Mouse (Mus musculus) Patski (cell line): ENCODE measurements around the gene Cpm. TPM values are rescaled to one million over a fixed set of nuclear protein-coding genes. Genes with fewer than 3 reads are reported as not detected.
"Not testable (repeated sequence)": the region's sequence is repeated elsewhere in the genome, so short reads cannot be mapped to it uniquely, and the experiment has no call there.

Experiments used
- ATAC-seq: fragments of 100-300 bp; one replicate; pipeline ENCODE4 v1.8.0; 2021
- CTCF ChIA-PET: fragments of 350-600 bp; sonication (Branson Sonifier 250); formaldehyde crosslinking; loops from one replicate; lab custom pipeline; 2022; ENCODE audit warnings: inconsistent platforms; lab: Charles Lee
- POLR2A ChIA-PET: fragments of 350-600 bp; sonication (Branson Sonifier 250); formaldehyde crosslinking; loops from one replicate; lab custom pipeline; 2022; ENCODE audit warnings: antibody characterized with exemption, inconsistent platforms; lab: Charles Lee
- DNase-seq: peaks from one replicate; pipeline ENCODE4 v3.0.0-alpha.2; 2011; ENCODE audit warnings: low read depth, low spot score
- H3K27me3 ChIP-seq: fragments of 371-371 bp; one replicate; pipeline ENCODE4 v1.5.1; 2021
- CTCF ChIP-seq: fragments of 100-300 bp; IDR thresholded peaks from one replicate; pipeline ENCODE4 v1.5.1; 2021
- in situ Hi-C: fragments of 300-500 bp; cut with MboI; formaldehyde crosslinking; loops from 3 replicates; pipeline ENCODE4 v1.11.1; 2018; ENCODE audit warnings: low pct_unique_long_range_greater_than_20kb, mixed read lengths
- polyA plus RNA-seq: library from polyadenylated mRNA; unstranded; gene quantifications from one replicate; pipeline ENCODE4 v1.2.3, GENCODE M21; 2021

Cpm gene
- polyA plus RNA-seq, 1 experiment from 2014 or later, result 1.4 TPM

- in situ Hi-C loops, result no loop called here
- ATAC-seq, result no peak
- TF ChIP-seq CTCF, result no peak
- ChIA-PET POLR2A (no interaction called here), CTCF (no interaction called here)
- H3K27me3 ChIP-seq, result no peaks in the 10 kb centered on the region
- no peak for DNase-seq
Observed at GRCm38 (mm10) chr10:117727518-117728110, 98.3 kb downstream of the Cpm start.

GRCm38 (mm10) chr10:117728574-117728973, 99.3 kb downstream of the Cpm start:
- POLR2A ChIA-PET, result no interaction called here

GRCm38 (mm10) chr10:117729139-117729814, 100.0 kb downstream of the Cpm start:
- no peak for TF ChIP-seq CTCF
- H3K27me3 ChIP-seq, result no peaks in the 10 kb centered on the region
- ChIA-PET POLR2A (no interaction called here), CTCF (no interaction called here)
- ATAC-seq, result no peak
- in situ Hi-C loops, result no loop called here
- DNase-seq, result no peak

More at GRCm38 (mm10) chr10:117728574-117728973, 99.3 kb downstream of the Cpm start:
- no peaks in the 10 kb centered on the region for H3K27me3 ChIP-seq
- no peak for DNase-seq
- CTCF ChIA-PET, result no interaction called here
- no peak for ATAC-seq
- TF ChIP-seq CTCF, result no peak
- in situ Hi-C loops, result no loop called here

GRCm38 (mm10) chr10:117730140-117730539, 100.8 kb downstream of the Cpm start:
- in situ Hi-C loops, result no loop called here
- H3K27me3 ChIP-seq, result no peaks in the 10 kb centered on the region
- DNase-seq, result no peak
- POLR2A ChIA-PET, result no interaction called here
- CTCF ChIA-PET, result no interaction called here
- ATAC-seq, result no peak
- no peak for TF ChIP-seq CTCF

- no peak for TF ChIP-seq CTCF
- H3K27me3 ChIP-seq, result no peaks in the 10 kb centered on the region
- ATAC-seq (no peak), DNase-seq (no peak)
- POLR2A ChIA-PET, result no interaction called here
- in situ Hi-C loops, result no loop called here
- CTCF ChIA-PET, result no interaction called here
Observed at GRCm38 (mm10) chr10:117730637-117731203, 101.4 kb downstream of the Cpm start.

GRCm38 (mm10) chr10:117731244-117732101, 102.2 kb downstream of the Cpm start:
- CTCF ChIA-PET, result interaction anchor here (1.5 kb wide), 1 partner anchor 13 kb away, joined by 4 read pairs; no protein-coding TSS in a partner anchor
- DNase-seq (no peak), ATAC-seq (peak; percentile 88)
- in situ Hi-C loops, result no loop called here
- no peaks in the 10 kb centered on the region for H3K27me3 ChIP-seq
- peak; percentile 89 for TF ChIP-seq CTCF
- POLR2A ChIA-PET, result interaction anchor here (0.6 kb wide), 1 partner anchor 15 kb away, joined by 5 read pairs; no protein-coding TSS in a partner anchor

GRCm38 (mm10) chr10:117732184-117732583, 102.9 kb downstream of the Cpm start:
- CTCF ChIA-PET, result interaction anchor here (1.5 kb wide), 1 partner anchor 12 kb away, joined by 4 read pairs; no protein-coding TSS in a partner anchor
- no peak for TF ChIP-seq CTCF
- in situ Hi-C loops, result no loop called here
- no peak for DNase-seq
- ATAC-seq, result no peak
- no peaks in the 10 kb centered on the region for H3K27me3 ChIP-seq
- POLR2A ChIA-PET, result interaction anchor here (0.6 kb wide), 1 partner anchor 15 kb away, joined by 5 read pairs; no protein-coding TSS in a partner anchor

- CTCF ChIA-PET, result no interaction called here
- POLR2A ChIA-PET, result no interaction called here
- in situ Hi-C loops, result no loop called here
- H3K27me3 ChIP-seq, result no peaks in the 10 kb centered on the region
- DNase-seq, result no peak
- no peak for TF ChIP-seq CTCF
- no peak for ATAC-seq
Observed at GRCm38 (mm10) chr10:117732962-117733592, 103.8 kb downstream of the Cpm start.

- CTCF ChIA-PET, ATAC-seq, in situ Hi-C loops: not testable (repeated sequence)
Observed at GRCm38 (mm10) chr10:117733626-117734025, 104.3 kb downstream of the Cpm start.

GRCm38 (mm10) chr10:117734104-117734852, 105.0 kb downstream of the Cpm start:
- in situ Hi-C loops, POLR2A ChIA-PET, ATAC-seq, CTCF ChIA-PET, DNase-seq, H3K27me3 ChIP-seq: not testable (repeated sequence)

More at GRCm38 (mm10) chr10:117733626-117734025, 104.3 kb downstream of the Cpm start:
- POLR2A ChIA-PET, H3K27me3 ChIP-seq, DNase-seq: not testable (repeated sequence)

- DNase-seq, CTCF ChIA-PET: not testable (repeated sequence)
Observed at GRCm38 (mm10) chr10:117735396-117735795, 106.1 kb downstream of the Cpm start.

More at GRCm38 (mm10) chr10:117735396-117735795, 106.1 kb downstream of the Cpm start:
- in situ Hi-C loops, ATAC-seq, POLR2A ChIA-PET, H3K27me3 ChIP-seq: not testable (repeated sequence)
